Mouse (Mus musculus) neutrophil, adult 5-6 weeks (primary cell): ENCODE data around the gene Ankrd31. TPM values are rescaled to one million over a fixed set of nuclear protein-coding genes. Genes with fewer than 3 reads are reported as not detected.
"Not testable (repeated sequence)": the region's sequence is repeated elsewhere in the genome, so short reads cannot be mapped to it uniquely, and the experiment has no call there.

Source experiments
- ATAC-seq: fragments of 151-379, 151-347 bp; 2 replicates; pipeline ENCODE4 v1.8.0; 2017; ENCODE audit warnings: mild to moderate bottlenecking, moderate TSS enrichment; ENCODE audit not compliant: insufficient number of reproducible peaks, poor library complexity, low FRiP score, severe bottlenecking; ENCODE audit errors: extremely low read depth
- total RNA-seq: library from RNA; stranded (forward); fragments of 200-1000 nt; gene quantifications from 2 replicates; pipeline ENCODE4 v1.2.3, GENCODE M21; 2017

The Ankrd31 gene
- total RNA-seq: not detected in 2 replicates

DNA sequence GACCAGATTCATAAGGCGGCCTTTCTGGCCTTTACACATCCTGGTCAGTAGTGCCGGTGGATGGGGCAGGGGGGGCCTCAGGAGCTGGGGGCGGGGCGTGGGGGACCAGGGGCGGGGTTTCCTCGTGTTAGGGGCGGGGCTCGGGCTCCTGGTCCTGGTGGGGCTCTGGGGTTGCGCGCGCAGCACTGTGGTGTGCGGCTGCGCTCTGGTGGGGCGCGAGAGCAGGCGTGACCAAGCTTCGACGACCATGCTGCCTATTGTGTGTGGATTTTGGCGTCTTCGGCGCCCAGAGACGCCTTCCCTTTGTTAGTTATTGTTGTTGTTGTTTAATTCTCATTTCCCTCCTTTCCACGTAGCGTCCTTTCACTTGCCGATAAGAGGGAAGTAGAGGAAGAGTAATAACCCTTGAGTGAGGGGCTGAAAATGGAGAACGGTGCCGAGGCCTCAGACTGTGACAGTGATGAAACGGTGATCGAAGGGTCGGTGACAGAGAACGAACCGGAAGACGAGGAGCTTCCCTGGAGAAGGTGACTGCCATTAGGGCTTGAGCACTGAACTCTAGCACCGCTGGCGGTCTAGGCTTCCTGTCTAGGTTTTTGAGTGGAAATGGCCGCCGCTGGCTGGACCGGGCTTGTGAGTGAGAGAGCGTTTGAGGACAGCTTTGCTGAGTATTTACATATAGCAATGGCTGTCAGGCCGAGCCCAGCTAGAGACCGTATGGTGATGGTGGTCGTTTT lies at the start of gene Ankrd31:
Gene Ankrd31, plus strand, starts transcription at position 164 of the 737 bp plus-strand sequence.
- ATAC-seq: no peak

DNA sequence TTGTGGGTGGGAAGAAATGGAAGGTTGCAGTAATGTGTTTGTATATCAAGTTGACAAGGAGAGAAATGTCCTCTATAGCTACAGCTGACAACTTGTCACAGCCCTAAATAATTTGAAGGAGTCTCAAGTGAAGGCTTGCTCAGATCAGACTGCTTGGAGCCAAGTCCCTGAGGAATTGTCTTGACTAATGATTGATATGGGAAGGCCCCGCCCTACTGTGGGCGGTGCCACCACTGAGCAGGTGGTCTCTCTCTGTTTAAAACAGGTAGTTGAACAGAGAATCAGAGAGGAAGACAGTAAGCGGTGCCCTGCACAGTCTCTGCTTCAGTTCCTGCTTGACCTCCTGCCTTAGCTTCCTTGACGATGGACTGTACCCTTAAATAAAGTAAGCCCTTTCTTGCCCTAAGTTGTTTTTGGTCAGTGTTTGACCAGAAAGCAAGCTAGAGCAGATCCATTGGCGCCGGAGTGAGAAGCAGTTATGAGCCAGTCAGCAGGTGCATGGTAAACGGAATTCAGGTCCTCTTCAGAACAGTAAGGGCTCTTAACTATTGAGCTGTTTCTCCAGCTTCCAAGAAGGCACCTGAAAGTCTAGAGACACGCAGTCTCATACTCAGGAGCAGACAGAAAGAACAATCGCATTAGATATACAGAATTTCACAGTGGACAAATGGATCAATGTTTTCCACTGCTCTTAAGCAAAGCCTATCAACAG lies 45.3 kb upstream of the Ankrd31 start:
- no peak for ATAC-seq

DNA sequence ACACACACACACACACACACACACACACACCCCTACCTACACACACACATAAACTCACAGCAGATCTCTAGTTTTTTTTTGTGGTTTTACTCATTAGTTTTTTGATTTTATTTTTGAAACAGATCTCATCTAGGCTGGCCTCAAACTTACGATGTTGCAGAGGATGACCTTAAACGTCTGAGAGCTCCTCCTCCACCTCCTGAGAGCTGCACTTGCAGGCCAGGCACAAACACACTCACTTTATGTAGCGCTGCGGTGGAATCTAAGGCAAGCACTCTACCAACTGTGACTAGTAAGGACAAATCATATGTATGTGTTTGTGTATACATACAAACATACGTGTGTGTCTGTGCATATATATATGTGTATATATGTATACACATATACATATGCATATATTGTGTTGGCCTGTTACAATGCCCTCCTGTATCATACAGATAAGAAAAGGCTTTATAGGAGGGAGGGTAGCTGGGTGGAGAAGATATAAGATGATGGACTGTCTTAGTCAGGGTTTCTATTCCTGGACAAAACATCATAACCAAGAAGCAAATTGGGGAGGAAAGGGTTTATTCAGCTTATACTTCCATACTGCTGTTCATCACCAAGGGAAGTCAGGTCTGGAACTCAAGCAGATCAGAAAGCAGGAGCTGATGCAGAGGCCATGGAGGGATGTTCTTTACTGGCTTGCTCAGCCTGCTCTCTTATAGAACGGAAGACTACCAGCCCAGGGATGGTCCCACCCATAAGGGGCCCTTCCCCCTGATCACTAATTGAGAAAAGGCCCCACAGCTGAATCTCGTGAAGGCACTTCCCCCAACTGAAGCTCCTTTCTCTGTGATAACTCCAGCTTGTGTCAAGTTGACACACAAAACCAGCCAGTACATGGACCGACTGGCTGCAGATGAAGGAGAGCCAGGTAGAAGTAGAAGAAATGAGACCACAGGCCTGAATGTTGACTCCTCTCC lies 38.5 kb upstream of the Ankrd31 start:
- no peak for ATAC-seq

DNA sequence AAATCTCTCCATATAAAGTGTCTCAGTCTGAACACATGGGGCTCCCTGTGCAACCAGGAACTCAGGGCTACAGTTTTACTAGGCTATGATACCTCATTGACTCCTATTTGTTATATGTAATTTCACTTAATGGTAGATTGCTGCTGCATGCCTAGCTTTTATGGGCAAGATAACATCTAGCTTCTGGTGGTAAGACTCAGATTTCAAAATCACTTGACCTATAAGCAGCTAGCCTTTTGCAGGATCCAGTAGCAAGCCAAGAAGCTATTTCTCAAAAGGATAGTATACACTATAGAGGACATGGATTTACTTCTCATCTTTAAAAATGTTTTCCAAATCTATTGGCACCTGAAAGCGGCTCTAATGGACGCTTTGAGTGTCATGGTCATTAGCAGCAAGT lies 31.8 kb upstream of the Ankrd31 start:
- ATAC-seq: no peak

DNA sequence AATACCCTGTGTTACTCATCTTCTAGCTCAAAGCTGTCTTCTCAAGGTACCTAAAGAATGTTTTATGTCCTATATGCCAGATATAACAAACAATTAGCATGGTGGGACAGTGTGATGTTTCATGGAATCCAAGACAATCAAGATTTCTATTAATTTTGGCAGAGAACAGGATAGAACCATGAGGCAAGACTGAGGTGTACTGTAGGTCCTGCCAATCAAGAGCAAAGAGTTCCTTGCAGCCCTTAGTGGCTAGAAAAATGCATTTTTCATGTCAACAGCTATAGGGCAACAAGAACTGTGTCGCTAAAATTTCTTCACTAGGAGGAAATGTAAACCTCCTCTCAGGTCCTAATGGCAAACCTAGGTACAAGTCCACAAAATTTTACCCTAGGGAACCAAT lies 30.3 kb upstream of the Ankrd31 start:
- no peak for ATAC-seq

DNA sequence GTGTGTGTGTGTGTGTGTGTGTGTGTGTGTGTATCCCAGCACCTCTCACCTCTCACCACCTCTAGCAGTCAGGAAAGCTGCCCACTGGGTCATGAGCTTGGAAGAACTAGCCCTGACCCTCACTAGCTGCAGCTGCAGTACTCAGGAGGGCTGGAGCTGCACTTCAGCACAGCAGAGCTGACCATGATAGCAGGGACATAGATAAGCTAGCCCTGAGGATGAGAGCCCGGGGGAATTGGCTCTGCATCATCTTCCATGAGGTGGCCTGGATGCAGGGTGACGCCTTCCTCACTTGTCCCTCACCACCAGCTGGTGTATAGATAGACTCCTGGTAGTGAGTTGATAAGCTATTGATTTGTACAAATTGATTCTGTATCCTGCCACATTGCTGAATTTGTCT lies 28.1 kb upstream of the Ankrd31 start:
- ATAC-seq: no peak

DNA sequence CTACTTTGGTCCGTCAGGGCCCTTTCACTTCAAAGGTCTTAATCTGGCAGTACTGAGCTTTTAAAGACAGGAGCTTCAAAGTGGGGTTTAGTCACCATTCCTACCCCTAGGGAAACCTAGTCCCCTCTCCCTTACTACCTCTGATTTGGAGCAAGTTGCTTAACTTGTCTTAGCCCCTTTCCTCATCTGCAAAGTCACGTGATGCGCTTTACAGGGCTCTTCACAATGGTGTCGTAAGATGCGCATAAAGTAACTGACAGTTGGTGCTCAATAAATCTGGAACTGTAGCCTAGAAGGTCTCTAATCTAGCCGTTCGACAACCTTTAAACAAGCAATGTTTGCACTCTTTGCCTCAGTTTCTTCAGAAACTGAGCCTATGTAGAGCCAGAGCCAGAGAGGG lies 19.8 kb upstream of the Ankrd31 start:
- no peak for ATAC-seq

DNA sequence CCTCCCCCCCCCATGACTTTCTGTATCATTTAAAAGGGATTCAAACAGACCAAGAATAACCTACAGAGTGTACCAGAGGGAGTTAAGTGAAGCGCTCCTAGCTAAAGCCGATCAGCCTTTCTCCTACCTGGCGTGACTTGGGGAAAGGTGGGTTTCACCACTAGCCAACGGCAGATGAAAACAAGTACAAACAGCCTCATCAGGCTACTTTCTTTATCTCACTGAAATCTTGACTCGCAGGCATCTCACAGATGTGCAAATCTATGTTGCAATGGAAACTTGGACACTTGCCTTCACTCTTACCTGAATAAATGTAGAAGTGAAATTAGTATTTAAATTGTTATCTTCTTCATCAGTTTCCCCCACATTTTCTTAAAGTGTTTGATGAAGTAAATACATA lies 18.9 kb upstream of the Ankrd31 start:
- ATAC-seq: no peak

DNA sequence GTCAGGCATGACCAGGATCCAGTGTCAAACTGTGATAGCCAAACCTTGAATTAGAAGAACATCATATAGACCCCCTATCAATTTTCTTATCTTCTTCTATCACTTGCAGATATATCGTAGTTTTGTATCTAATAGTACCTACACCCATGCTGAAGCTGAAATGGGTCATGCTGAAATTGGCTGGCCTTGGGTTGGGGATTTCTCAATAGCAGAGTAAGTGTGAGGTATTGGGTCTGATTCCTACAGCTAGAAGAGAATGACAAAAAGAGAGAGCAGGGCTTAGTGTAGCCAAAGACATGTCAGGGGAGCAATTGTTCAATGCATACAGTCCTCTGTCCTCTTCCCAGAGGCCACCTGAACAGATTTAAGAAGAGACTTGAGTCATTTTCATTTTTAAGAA lies 18.0 kb upstream of the Ankrd31 start:
- no peak for ATAC-seq

DNA sequence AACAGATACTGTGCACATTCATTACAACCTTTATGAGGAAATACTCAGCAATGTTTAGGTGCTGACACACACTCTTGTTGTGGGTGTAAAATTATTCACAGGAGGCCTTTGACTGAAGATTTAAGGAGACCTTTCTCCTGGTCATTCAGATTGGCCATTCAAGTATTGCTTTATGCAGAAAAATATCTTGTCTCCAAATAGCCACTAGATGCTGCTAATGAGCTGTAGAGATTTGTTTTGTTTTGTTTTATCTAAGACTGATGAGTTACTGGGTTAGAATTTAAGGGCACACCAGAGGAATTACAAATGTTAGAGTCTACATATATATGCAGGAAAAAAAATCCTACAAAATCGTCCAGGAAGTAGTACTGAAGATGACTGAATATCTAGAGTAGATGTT lies 12.9 kb upstream of the Ankrd31 start:
- ATAC-seq: no peak

DNA sequence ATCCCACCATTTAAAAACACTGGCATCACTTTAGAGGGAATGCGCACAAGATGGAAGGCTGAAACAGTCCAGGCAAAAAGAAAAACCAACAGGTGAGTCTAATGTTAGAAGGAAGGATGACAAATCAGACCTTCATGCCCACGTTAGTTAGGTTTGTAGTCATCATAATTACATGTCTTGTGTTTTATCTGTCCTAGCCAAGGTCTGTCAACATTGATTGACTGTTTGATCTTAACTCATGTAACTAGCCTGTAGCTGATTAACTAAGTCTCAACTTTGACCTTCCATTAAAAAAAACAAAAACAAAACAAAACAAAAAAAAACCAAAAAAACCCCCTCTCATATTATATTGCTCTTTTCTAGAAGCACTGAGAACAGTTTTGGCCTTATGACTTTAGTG lies 7.9 kb upstream of the Ankrd31 start:
- no peak for ATAC-seq

DNA sequence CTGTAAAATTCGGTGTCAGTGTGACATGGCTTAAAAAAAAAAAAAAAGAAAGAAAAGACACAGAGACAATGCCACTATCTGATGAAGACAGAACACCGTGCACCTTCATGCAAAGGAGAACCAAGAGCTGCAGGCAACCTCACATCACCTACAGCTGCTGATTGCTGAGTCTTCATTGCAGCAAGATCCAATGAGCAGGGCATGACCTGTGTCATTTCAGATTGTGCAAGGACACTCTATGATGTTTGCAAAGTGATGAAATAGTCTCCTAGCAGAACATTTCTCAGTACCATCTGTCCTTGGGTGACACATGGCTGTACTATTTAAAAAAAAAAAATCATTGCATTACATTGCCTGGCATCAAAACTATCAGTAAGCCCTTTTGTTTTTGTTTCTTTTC lies 5.2 kb upstream of the Ankrd31 start:
- no peak for ATAC-seq

DNA sequence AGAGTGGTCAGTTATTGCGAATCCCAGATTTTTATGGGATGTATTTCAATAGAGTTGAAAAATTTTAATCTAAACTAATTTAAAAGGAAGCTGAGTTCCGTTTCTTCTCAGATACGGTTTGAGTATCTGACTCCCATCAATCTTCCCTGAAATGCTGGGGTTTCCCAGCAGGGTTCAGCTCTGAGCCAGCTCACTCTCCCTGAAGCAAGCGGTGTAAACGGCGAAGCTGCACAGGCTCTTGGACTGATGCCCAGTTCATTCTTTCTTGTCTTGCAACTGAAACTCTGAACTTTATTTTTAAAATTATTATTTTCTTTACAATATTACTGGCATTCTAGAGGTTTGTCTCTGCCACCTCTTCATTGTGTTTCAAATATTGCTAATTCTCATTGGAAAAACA lies 2.0 kb upstream of the Ankrd31 start:
- ATAC-seq: no peak

DNA sequence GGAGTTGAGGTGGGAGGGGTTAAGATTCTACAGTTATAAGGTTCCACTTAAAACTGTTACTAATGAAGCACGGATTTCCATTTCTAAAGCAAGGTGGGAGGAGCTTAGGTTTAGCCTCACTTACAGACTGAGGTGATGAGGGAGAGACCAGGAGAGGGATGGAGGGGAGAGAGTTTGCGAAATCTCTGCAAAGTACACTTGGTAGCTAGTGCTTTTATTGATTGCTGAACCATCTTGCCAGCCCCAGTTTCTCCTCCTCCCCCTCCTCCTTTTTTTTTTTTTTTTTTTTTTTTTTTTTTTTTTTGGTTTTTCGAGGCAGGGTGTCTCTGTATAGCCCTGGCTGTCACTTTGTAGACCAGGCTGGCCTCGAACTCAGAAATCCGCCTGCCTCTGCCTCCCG lies 1.8 kb downstream of the Ankrd31 start:
- ATAC-seq: no peak

DNA sequence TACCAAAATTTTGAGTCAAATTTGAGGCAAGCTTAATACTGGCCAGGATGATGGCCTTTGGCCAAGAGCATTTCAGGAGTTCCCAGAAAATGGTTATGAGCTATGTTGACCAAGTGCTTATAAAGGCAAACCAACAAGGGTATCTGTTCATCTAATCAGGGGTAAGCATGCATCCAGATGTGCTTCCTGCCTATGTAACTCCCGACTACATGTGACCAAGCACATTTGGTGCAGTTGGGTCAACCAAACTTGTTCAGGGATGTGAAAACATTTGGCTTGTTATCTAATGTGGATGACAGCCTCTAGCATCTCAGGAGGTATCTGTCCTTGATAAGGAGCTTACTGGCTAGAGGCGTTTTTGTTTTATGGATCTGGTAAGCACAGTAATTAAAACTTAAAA lies 12.8 kb downstream of the Ankrd31 start:
- no peak for ATAC-seq

DNA sequence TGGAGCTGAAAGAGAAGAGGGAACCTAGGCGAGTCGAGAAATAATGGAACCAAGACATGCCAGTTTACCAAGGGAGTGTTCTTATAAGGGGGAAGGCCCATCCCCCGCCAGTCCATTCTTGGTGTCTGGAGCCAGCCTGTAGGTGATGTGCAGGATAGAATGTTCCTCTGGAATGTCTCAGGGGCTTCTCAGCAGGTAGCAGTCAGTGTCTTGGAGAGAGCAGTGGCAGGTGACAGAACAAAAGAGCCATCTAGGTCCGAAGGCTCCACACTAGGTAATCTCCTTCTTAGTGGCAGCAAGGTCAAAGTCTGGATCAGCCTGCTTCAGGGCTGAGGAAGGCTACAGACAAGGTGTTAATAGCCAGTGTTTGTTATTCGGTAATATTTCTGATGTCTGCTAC lies 38.0 kb downstream of the Ankrd31 start:
- ATAC-seq: not testable (repeated sequence)

DNA sequence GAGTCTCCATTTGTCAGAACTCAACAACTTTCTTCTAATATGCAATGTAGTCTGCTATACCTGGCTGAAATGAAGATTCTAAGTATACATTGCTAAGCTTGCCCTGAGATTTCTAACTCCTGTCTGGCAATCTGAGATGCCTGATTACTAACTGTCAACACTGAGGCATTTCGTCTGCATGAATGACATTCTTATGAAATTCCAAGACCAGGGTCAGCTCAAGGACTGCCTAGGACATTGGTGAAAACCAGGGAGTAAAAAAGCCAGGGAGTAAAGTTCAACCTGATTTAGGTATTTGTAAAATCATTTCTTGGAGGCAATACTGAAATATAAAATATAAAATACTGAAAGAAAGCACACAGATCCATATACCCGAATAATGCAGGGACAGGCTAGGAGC lies 45.4 kb downstream of the Ankrd31 start:
- no peak for ATAC-seq

DNA sequence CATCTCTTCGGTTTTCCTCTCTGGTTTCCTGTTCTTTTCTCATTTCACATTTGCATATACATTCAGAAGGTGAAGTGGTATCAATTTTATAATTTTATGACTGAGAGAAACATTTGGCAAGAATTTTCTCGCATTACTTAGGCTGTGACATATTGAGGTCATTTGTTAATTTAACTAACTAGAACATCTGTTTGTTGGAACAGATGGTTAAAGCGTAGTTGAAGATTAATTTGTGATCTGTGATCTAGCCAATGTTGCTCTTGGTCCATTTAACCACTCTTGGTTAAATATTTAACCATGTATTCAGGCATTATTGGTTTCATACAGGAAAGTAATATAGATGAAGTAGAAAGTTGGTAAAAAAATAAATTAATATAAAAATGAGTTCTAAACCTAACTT lies 47.2 kb downstream of the Ankrd31 start:
- no peak for ATAC-seq

DNA sequence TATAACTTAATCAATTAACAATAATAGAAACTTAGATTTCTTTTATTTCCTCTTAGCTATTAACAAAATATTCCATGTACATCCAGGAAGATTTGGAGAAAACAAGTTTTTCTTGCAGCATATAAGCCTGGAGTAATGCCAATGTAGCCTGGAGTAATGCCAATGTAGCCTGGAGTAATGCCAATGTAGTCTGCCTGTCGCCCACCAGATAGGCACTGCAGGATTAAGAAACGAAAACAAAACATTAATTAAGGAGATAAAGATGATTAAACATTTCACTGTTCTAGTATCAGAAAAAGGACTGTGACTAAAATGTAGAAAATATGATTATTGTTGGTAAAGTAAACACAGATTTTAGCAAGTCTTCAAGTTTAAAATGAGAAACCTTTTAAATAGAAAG lies 49.4 kb downstream of the Ankrd31 start:
- ATAC-seq: no peak

DNA sequence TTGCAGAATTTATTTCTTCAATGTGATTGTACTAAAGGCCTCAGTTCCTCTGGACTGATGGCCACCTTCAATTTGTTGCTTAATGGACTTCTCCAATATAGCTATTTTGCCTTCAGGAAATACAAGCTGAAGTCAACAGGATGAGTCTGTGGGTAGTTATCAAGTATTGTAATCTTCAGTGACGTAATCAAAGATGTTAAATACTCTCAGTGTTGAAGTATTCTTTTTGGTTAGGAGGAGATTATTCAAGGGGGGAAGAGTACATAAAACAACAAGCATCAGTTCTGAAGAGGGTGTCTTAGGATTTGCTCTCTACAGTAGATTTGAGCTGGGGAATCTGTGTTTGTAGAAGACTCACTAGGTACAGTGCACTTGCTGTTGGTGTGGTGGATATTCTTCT lies 101.7 kb downstream of the Ankrd31 start:
- no peak for ATAC-seq
